Mouse (Mus musculus): ENCODE data around the gene Plcb4.

DNA sequence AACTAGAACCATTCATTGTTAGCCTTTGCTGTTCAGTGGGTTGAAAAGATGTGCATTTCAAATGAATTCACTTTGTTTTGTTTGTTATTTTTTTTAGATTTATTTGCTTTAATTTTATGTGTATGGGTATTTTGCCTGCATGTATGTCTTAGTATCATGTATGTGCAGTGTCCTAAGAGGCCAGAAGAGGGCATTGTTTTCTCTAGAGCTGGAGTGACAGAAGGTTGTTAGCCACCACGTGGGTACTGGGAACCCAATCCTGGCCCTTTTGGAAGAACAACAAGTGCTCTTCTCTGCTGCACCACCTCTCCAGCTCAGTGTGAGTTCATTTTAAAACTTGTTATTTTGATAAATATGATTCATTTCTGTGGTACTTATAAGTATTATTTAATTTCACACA, 5.0 kb downstream of the Plcb4 start:
- TF ChIP-seq CTCF (IDR thresholded peaks at IDR 0.05; ENCODE audit: borderline replicate concordance, insufficient read depth, low read length): no peak
- TF ChIP-seq POLR2A (IDR thresholded peaks at IDR 0.05; ENCODE audit: low read depth, low read length): no peak
